Mouse (Mus musculus): ENCODE measurements around the gene Glb1l. TPM values are rescaled to one million over a fixed set of nuclear protein-coding genes. Genes with fewer than 3 reads are reported as not detected.

The Glb1l gene
- 7.5 and 13.1 TPM in 2 replicates for total RNA-seq (2017)

- ATAC-seq (replicated peaks; ENCODE audit: low read depth, poor library complexity, severe bottlenecking) = peak; percentile 67
Measured at GRCm38 (mm10) chr1:75210136-75211087, at the start of gene Glb1l, which contains the start of gene Stk16. Glb1l (minus strand) TSS chr1:75210813. Stk16 (plus strand) TSS chr1:75210838.

- no peak for ATAC-seq (replicated peaks; ENCODE audit: low read depth, poor library complexity, severe bottlenecking)
Measured at GRCm38 (mm10) chr1:75255516-75256046, 45.0 kb upstream of the Glb1l start.

- ATAC-seq (replicated peaks; ENCODE audit: low read depth, poor library complexity, severe bottlenecking) = no peak
Measured at GRCm38 (mm10) chr1:75254625-75255013, 44.0 kb upstream of the Glb1l start.

- ATAC-seq (replicated peaks; ENCODE audit: low read depth, poor library complexity, severe bottlenecking) = peak; percentile 71
Measured at GRCm38 (mm10) chr1:75253849-75254624, 43.4 kb upstream of the Glb1l start.

- no peak for ATAC-seq (replicated peaks; ENCODE audit: low read depth, poor library complexity, severe bottlenecking)
Measured at GRCm38 (mm10) chr1:75253029-75253428, 42.4 kb upstream of the Glb1l start.

- ATAC-seq (replicated peaks; ENCODE audit: low read depth, poor library complexity, severe bottlenecking) = no peak
Measured at GRCm38 (mm10) chr1:75252308-75252707, 41.7 kb upstream of the Glb1l start.

- ATAC-seq (replicated peaks; ENCODE audit: low read depth, poor library complexity, severe bottlenecking) = peak; percentile 81
Measured at GRCm38 (mm10) chr1:75251112-75251970, 40.7 kb upstream of the Glb1l start.

GRCm38 (mm10) chr1:75250498-75250897, 39.9 kb upstream of the Glb1l start:
- no peak for ATAC-seq (replicated peaks; ENCODE audit: low read depth, poor library complexity, severe bottlenecking)

- no peak for ATAC-seq (replicated peaks; ENCODE audit: low read depth, poor library complexity, severe bottlenecking)
Measured at GRCm38 (mm10) chr1:75248041-75248772, 37.6 kb upstream of the Glb1l start.

- ATAC-seq (replicated peaks; ENCODE audit: low read depth, poor library complexity, severe bottlenecking) = no peak
Measured at GRCm38 (mm10) chr1:75247071-75247930, 36.7 kb upstream of the Glb1l start.

- peak; percentile 89 for ATAC-seq (replicated peaks; ENCODE audit: low read depth, poor library complexity, severe bottlenecking)
Measured at GRCm38 (mm10) chr1:75244836-75245235, 34.2 kb upstream of the Glb1l start.

GRCm38 (mm10) chr1:75244175-75244826, 33.7 kb upstream of the Glb1l start:
- ATAC-seq (replicated peaks; ENCODE audit: low read depth, poor library complexity, severe bottlenecking) = no peak

- no peak for ATAC-seq (replicated peaks; ENCODE audit: low read depth, poor library complexity, severe bottlenecking)
Measured at GRCm38 (mm10) chr1:75243411-75243810, 32.8 kb upstream of the Glb1l start.

GRCm38 (mm10) chr1:75239591-75239990, 29.0 kb upstream of the Glb1l start:
- ATAC-seq (replicated peaks; ENCODE audit: low read depth, poor library complexity, severe bottlenecking) = no peak

- peak; percentile 66 for ATAC-seq (replicated peaks; ENCODE audit: low read depth, poor library complexity, severe bottlenecking)
Measured at GRCm38 (mm10) chr1:75236117-75237050, 25.8 kb upstream of the Glb1l start, which contains the start of gene Dnajb2. Dnajb2 (plus strand) TSS chr1:75236406.

- ATAC-seq (replicated peaks; ENCODE audit: low read depth, poor library complexity, severe bottlenecking) = peak; percentile 75
Measured at GRCm38 (mm10) chr1:75234606-75235005, 24.0 kb upstream of the Glb1l start.

Measured in common myeloid progenitor, adult 5-6 weeks (primary cell).